Mouse (Mus musculus): ENCODE results near the gene Zdhhc25.

Zdhhc25 gene

DNA sequence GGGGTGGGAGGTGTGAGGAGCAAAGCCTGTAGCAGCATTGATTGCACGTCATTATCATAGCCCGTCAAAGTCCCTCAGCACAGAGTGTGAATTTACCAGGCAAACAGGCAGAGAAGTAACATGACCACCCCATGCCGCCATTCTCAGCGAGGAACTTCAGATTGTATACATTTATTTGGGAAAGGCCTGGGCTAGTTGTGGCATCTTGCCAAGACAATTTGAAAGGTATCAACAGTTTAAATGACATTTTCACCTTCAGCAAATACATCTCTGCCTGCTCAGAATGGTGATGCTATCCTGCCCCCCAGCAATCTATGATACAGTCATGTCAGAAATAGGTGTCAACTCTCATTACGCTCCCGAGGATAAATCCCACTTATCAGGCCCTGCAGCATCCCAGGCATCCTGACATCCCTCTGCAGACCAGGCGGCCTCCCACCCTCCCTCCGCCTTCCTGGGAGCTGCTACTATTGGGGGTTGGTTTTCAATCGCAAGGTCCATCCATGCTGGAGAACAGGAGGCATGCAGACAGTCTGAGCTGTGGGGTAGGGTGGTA, 28.8 kb downstream of the Zdhhc25 start:
- no peak for DNase-seq (ENCODE audit: low spot score in 2 of 2)

DNA sequence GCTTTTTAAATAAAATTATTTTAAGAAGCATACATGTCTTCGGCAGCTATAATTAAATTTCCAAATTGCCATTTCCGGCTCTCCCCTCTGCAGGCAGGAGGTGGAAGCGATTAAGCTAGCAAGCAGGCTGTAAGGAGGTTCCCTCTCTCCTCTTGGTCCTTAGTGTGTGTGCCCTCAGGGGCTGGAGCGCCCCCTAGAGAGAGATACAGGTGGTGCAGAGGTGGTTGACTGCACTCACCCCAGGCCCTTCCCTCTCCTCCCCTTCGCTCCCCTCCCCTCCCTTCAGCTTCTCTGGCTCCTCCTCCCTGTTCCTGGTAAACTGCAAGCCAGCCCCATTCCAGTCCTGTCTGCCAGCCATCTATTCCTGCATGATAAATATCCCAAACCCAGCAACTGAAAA, 35.1 kb downstream of the Zdhhc25 start:
- DNase-seq (ENCODE audit: low spot score in 2 of 2): no peak

DNA sequence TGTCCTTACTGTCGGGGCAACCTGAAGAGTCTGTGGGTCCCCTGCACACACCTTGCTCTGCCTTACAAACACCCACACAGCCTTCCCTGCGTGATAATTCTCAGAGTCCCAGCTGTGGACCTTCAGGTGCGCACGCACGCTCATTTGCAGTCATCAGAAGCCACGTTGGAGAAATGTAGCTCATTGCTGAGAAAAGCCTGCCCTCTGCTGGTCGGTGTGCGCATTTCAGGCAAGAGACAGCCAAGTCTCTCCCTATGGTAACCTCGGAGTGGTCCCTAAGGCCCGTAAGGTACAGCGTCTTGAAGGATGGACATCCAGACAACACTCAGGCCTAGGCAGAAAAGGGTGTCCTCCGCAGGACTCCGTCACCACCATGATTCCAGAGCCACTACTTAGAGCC, 50.9 kb downstream of the Zdhhc25 start:
- no peak for DNase-seq (ENCODE audit: low spot score in 2 of 2)

Data from urinary bladder, postnatal 4 days (tissue).